Mouse (Mus musculus) myocyte (in vitro differentiated cells): ENCODE data around the gene Atn1.

Experiments
- CEBPB ChIP-seq: IDR thresholded peaks from 2 replicates; pipeline ENCODE4 v1.6.1; 2011; ENCODE audit warnings: mild to moderate bottlenecking, moderate library complexity; ENCODE audit not compliant: poor library complexity, insufficient read depth, severe bottlenecking
- E2F4 ChIP-seq: IDR thresholded peaks from one replicate; pipeline ENCODE4 v1.6.1; 2011; ENCODE audit warnings: mild to moderate bottlenecking, control low read depth, moderate library complexity; ENCODE audit not compliant: insufficient read depth
- MAX ChIP-seq: IDR thresholded peaks from one replicate; pipeline ENCODE4 v1.6.1; 2011; ENCODE audit warnings: low read depth, mild to moderate bottlenecking, control low read depth
- MYOD1 ChIP-seq, 3 experiments: IDR thresholded peaks; one replicate each; pipeline ENCODE4 v1.6.1; 2011; ENCODE audit warnings: control low read depth in 2 of 3, low read depth in 2 of 3, mild to moderate bottlenecking in 2 of 3, moderate library complexity in 1 of 3; ENCODE audit not compliant: insufficient read length in 2 of 3, control insufficient read depth in 1 of 3
- MYOG ChIP-seq, 3 experiments: IDR thresholded peaks; one replicate each; pipeline ENCODE4 v1.6.1; 2011; ENCODE audit warnings: control low read depth in 2 of 3, low read depth in 2 of 3, mild to moderate bottlenecking in 2 of 3; ENCODE audit not compliant: insufficient read length in 2 of 3, control insufficient read depth in 1 of 3, insufficient read depth in 1 of 3
- POLR2A ChIP-seq: IDR thresholded peaks from one replicate; pipeline ENCODE4 v1.6.1; 2011; ENCODE audit warnings: low read depth, mild to moderate bottlenecking, control low read depth, moderate library complexity; ENCODE audit not compliant: insufficient read length
- REST ChIP-seq: IDR thresholded peaks from one replicate; pipeline ENCODE4 v1.6.1; 2011; ENCODE audit warnings: mild to moderate bottlenecking, control low read depth, moderate library complexity; ENCODE audit not compliant: insufficient read depth, insufficient read length
- TCF3 ChIP-seq: IDR thresholded peaks from one replicate; pipeline ENCODE4 v1.6.1; 2011; ENCODE audit warnings: low read depth, control low read depth; ENCODE audit not compliant: insufficient read length
- USF1 ChIP-seq: IDR thresholded peaks from one replicate; pipeline ENCODE4 v1.6.1; 2011; ENCODE audit warnings: low read depth, mild to moderate bottlenecking, control low read depth, moderate library complexity

GRCm38 (mm10) chr6:124728621-124729020 is 27.7 kb downstream of the Atn1 start:
- TF ChIP-seq MYOG (IDR thresholded peaks at IDR 0.05; ENCODE audit: control insufficient read depth in 1 of 3, insufficient read depth in 1 of 3, insufficient read length in 2 of 3, low read depth in 2 of 3) (no peak), USF1 (no peak), REST (no peak), MYOD1 (IDR thresholded peaks at IDR 0.05; ENCODE audit: control insufficient read depth in 1 of 3, insufficient read length in 2 of 3, low read depth in 2 of 3) (no peak), POLR2A (no peak), TCF3 (no peak), MAX (no peak), CEBPB (no peak), E2F4 (no peak)
